Mouse (Mus musculus) sigmoid colon, adult 10 weeks (tissue): Measurements from ENCODE around the gene Defa34. TPM values are rescaled to one million over a fixed set of nuclear protein-coding genes. Genes with fewer than 3 reads are reported as not detected.

ENCODE experiments used
- polyA plus RNA-seq: library from polyadenylated mRNA; stranded (reverse); fragments of 350-450 nt; fragmentation: Illumina TruSeq; extraction: RNeasy Lipid Tissue Mini Kit (QIAGEN cat#74804); gene quantifications from one replicate; pipeline ENCODE4 v1.2.3, GENCODE M21; 2014; ENCODE audit warnings: low read depth, low replicate concordance

The Defa34 gene
- polyA plus RNA-seq: not detected

DNA sequence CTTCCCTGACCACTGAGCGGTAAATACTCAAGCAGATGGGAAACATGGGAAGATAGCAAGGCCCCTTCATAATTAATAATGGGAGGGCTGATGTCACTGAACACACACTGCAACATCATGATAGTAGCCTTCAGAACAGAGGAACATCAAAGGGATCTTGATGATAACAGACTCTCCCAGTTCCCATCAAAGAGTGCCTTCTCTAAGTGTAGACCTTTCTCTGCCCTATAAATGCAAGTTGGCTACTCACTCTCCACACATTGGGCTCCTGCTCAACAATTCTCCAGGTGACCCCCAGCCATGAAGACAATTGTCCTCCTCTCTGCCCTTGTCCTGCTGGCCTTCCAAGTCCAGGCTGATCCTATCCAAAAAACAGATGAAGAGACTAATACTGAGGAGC lies at the start of gene Defa34:
Defa34 (plus strand) TSS at position 301 of the 400 bp plus-strand sequence.

GRCm38 (mm10) chr8:21617883-21618282 lies 47.7 kb upstream of the Defa34 start, which contains the start of gene Defa26:
TSS of gene Defa26 (plus strand) at chr8:21618183.

DNA sequence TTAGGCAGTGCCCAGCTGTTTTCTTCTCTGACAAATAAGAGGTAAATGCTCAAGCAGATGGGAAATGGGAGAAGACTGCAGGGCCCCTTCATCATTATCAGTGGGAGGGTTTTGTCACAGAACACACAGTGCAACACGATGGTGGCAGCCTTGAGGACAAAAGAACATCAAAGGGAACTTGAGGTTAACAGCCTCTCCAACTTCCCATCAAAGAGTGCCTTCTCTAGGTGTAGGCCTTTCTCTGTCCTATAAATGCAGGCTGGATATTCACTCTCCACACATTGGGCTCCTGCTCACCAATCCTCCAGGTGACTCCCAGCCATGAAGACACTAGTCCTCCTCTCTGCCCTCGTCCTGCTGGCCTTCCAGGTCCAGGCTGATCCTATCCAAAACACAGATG lies 10.1 kb upstream of the Defa34 start, which contains the start of gene Defa17:
Defa17 (plus strand) TSS at position 301 of the 400 bp plus-strand sequence.

DNA sequence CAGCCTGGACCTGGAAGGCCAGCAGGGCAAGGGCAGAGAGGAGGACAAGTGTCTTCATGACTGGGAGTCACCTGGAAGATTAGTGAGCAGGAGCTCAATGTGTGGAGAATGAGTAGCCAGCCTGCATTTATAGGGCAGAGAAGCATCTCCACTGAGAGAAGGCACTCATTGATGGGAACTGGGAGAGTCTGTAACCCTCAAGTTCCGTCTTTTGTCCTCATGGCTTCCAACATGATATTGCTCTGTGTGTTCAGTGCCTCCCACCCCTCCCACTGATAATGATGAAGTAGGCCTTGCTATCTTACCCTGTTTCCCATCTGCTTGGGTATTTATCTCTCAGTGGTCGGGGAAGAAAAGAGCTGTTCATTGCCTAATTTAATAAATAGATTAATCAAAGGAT lies 37.9 kb downstream of the Defa34 start, which contains the start of gene AY761184:
AY761184 (minus strand) TSS at position 101 of the 400 bp plus-strand sequence.

Other genes with a start within 250 kb of the Defa34 start
- not detected for gene Defa36, start 238.4 kb upstream of the Defa34 start, polyA plus RNA-seq
- gene Gm7849, start 209.2 kb upstream of the Defa34 start, polyA plus RNA-seq: not detected
- gene Defa20, start 156.5 kb upstream of the Defa34 start, polyA plus RNA-seq: not detected
- not detected for gene Defa32, start 136.8 kb upstream of the Defa34 start, polyA plus RNA-seq
- gene Defa37, start 100.4 kb upstream of the Defa34 start, polyA plus RNA-seq: not detected
- not detected for gene Defa28, start 82.8 kb upstream of the Defa34 start, polyA plus RNA-seq
- gene Gm7861, start 71.3 kb upstream of the Defa34 start, polyA plus RNA-seq: not detected
- not detected for gene Defa26, start 47.6 kb upstream of the Defa34 start, polyA plus RNA-seq
- gene Defa17, start 10.0 kb upstream of the Defa34 start, polyA plus RNA-seq: not detected
- gene AY761184, start 37.8 kb downstream of the Defa34 start, polyA plus RNA-seq: not detected
- gene Defa24, start 68.7 kb downstream of the Defa34 start, polyA plus RNA-seq: not detected
- gene Defb50, start 157.7 kb downstream of the Defa34 start, polyA plus RNA-seq: not detected
- not detected for gene Defb2, start 174.1 kb downstream of the Defa34 start, polyA plus RNA-seq
- gene Defb10, start 193.1 kb downstream of the Defa34 start, polyA plus RNA-seq: not detected
- gene Defb9, start 219.6 kb downstream of the Defa34 start, polyA plus RNA-seq: not detected
- gene Defb11, start 240.6 kb downstream of the Defa34 start, polyA plus RNA-seq: not detected